In genomic region chr5:48345095-48345982, GRCm38 (mm10) we compare ENCODE assay signal across 8 mouse cellular contexts. TPM values are rescaled to one million over a fixed set of nuclear protein-coding genes. Genes with fewer than 3 reads are reported as not detected.
DNase-seq lines count a peak whose midpoint lies in the region; ATAC-seq and TF ChIP-seq lines count a peak whose summit lies in the region.

No protein-coding gene starts in this region.

- H3K27ac ChIP-seq in lung, embryonic 14.5 days (ENCODE audit: low read depth), result peak overlapping the region; percentile 22; the same call in 1 of the 2 replicates

- TF ChIP-seq CTCF in lung, embryonic 14.5 days (IDR thresholded peaks at IDR 0.05; ENCODE audit: low read depth), result peak; percentile 64
- TF ChIP-seq CTCF in lung, adult 2 months (IDR thresholded peaks at IDR 0.05; ENCODE audit: insufficient read depth, low read length), result no peak

- peak; percentile 2 for DNase-seq in cerebellum, adult 8-10 months
- no peak for DNase-seq in cerebellum, postnatal 4 days (ENCODE audit: low spot score in 2 of 2)
- DNase-seq in lung, embryonic 14.5 days, result peak; percentile 88
- no peak for DNase-seq in lung, adult 2 months
- peak; percentile 63 for DNase-seq in retina, postnatal 1 day
- DNase-seq in B cell, adult 2 months, result no peak
- no peak for DNase-seq in adrenal gland, adult 8-10 months

- H3K9me3 ChIP-seq in lung, embryonic 14.5 days (ENCODE audit: low read depth, low read length), result no peaks in the 10 kb centered on the region

- TF ChIP-seq POLR2A in lung, adult 2 months (IDR thresholded peaks at IDR 0.05; ENCODE audit: borderline replicate concordance, extremely low read depth, low read depth, low read length), result no peak

- no peaks in the 10 kb centered on the region for H3K27me3 ChIP-seq in lung, embryonic 14.5 days (ENCODE audit: insufficient read depth, low read length)

- no peak overlapping the region for H3K4me2 ChIP-seq in lung, embryonic 14.5 days

- no peaks in the 10 kb centered on the region for H3K36me3 ChIP-seq in lung, embryonic 14.5 days (ENCODE audit: insufficient read depth)

- ATAC-seq in lung, embryonic 14.5 days (ENCODE audit: insufficient read depth), result peak; percentile 72
- ATAC-seq in inflammation-experienced regulatory T-cells, adult 6 months, result peak; percentile 52

- no peak overlapping the region for H3K4me3 ChIP-seq in lung, embryonic 14.5 days (ENCODE audit: low read depth, low read length)
- H3K4me3 ChIP-seq in lung, adult 2 months (replicated peaks; ENCODE audit: extremely low read depth, low read depth, low read length), result no peak overlapping the region

- 22% methylated on average over 5 of the region's 5 CpGs for WGBS in lung, embryonic 14.5 days
- WGBS in lung, adult 2 months, result 25% methylated on average over 5 of the region's 5 CpGs

- no peak overlapping the region for H3K9ac ChIP-seq in lung, embryonic 14.5 days

- no peaks in the 10 kb centered on the region for H3K4me1 ChIP-seq in lung, embryonic 14.5 days (ENCODE audit: insufficient read depth)
- H3K4me1 ChIP-seq in lung, adult 2 months (ENCODE audit: control insufficient read depth, insufficient read depth, low read length), result no peaks in the 10 kb centered on the region

RNA-seq across cellular contexts. Expression of gene 5730480H06Rik, which starts 17.6 kb away (rescaled TPM):
- 22.8 and 23.5 TPM in 2 replicates for polyA plus RNA-seq in lung, embryonic 14.5 days (2014; fragmentation: Nextera tagmentation; extraction: Ambion mirVana)
- polyA plus RNA-seq in lung, adult 2 months (2012; rRNA removed), result 3.3 and 5.0 TPM in 2 replicates
- 10 to 100 TPM; 11.0 to 15.0 (median 11.0) TPM for polyA plus RNA-seq in inflammation-experienced regulatory T-cells, adult 6 months (2017; shearing (Covaris generic))
- 10 to 100 TPM; 11.6 to 22.0 (median 17.2) TPM for total RNA-seq in adrenal gland, adult 8-10 months (2022)

Comparison
In these comparisons a context has a peak if more than half of its experiments do, and no peak if none do; other contexts are left out.
1. DNase-seq: peak in cerebellum, adult 8-10 months (single experiment), lung, embryonic 14.5 days (single experiment) and retina, postnatal 1 day (single experiment); none in cerebellum, postnatal 4 days (0 of 2), lung, adult 2 months (single experiment), B cell, adult 2 months (0 of 2) and adrenal gland, adult 8-10 months (single experiment).